31 mouse cellular contexts compared by ENCODE assay signal in genomic region chr11:107531445-107531844, GRCm38 (mm10). TPM values are rescaled to one million over a fixed set of nuclear protein-coding genes. Genes with fewer than 3 reads are reported as not detected.
A peak's percentile ranks its signal among the peaks of the same experiment; 100 is the strongest.
DNase-seq lines count a peak whose midpoint lies in the region; ATAC-seq and TF ChIP-seq lines count a peak whose summit lies in the region.
"Had no signal": no experiment of that assay in that cellular context is flagged by ENCODE, and none has a peak within 500 bp of the region (broad histone marks: within the 10 kb centered on the region; RNA-seq: fewer than 3 reads in every experiment).

No protein-coding gene starts in this region.

- H3K9me3 ChIP-seq in ES-Bruce4 (replicated peaks; ENCODE audit: control insufficient read depth, insufficient read depth, low read length, poor library complexity, severe bottlenecking) (no peaks in the 10 kb centered on the region), ES-E14 (ENCODE audit: control insufficient read depth, insufficient read depth, low read depth, low read length) (no peaks in the 10 kb centered on the region)
- H3K9me3 ChIP-seq in liver, embryonic 14.5 days (ENCODE audit: control insufficient read depth, low read length), result no peaks in the 10 kb centered on the region
- H3K9me3 ChIP-seq: heart, embryonic 13.5 days; hindbrain, embryonic 10.5 days; hindbrain, embryonic 15.5 days had no signal

- 32% methylated on average over 4 of the region's 4 CpGs for WGBS in liver, embryonic 14.5 days (ENCODE audit: insufficient replicate concordance)

- H3K4me3 ChIP-seq in ES-Bruce4 (ENCODE audit: low read depth, low read length) (no peak overlapping the region), ES-E14 (ENCODE audit: insufficient read depth in 1 of 2, low read depth in 1 of 2, low read length in 2 of 2, poor library complexity in 1 of 2, severe bottlenecking in 1 of 2) (no peak overlapping the region)
- H3K4me3 ChIP-seq in liver, embryonic 14.5 days (ENCODE audit: insufficient read depth in 1 of 2, low read depth in 2 of 2, low read length in 2 of 2), result no peak overlapping the region
- H3K4me3 ChIP-seq: erythroblast, embryonic 14.5 days; heart, embryonic 13.5 days; hindbrain, embryonic 10.5 days; hindbrain, embryonic 15.5 days; layer of hippocampus, adult 2 months; left cerebral cortex, adult 2 months; limb, embryonic 12.5 days had no signal

- peak; percentile 73; the same call in 1 of the 2 replicates for TF ChIP-seq EP300 in ES-Bruce4 (IDR thresholded peaks at IDR 0.05; ENCODE audit: insufficient read depth, low read depth, low read length)
- no peak for TF ChIP-seq EP300 in liver, embryonic 14.5 days (IDR thresholded peaks at IDR 0.05; ENCODE audit: low read depth)

- TF ChIP-seq CTCF in ES-Bruce4 (IDR thresholded peaks at IDR 0.05; ENCODE audit: low read depth, low read length), result no peak
- TF ChIP-seq CTCF in liver, embryonic 14.5 days (IDR thresholded peaks at IDR 0.05; ENCODE audit: low read depth), result no peak

- H3K27me3 ChIP-seq in ES-Bruce4 (ENCODE audit: control insufficient read depth, insufficient read depth, low read length, poor library complexity, severe bottlenecking), result no peaks in the 10 kb centered on the region
- no peaks in the 10 kb centered on the region for H3K27me3 ChIP-seq in liver, embryonic 14.5 days (ENCODE audit: control insufficient read depth, insufficient read depth, low read length)
- H3K27me3 ChIP-seq: heart, embryonic 13.5 days; hindbrain, embryonic 15.5 days; limb, embryonic 12.5 days had no signal

- peak; percentile 70; the same call in 1 of the 2 replicates for ATAC-seq in liver, embryonic 14.5 days (ENCODE audit: insufficient read depth)
- ATAC-seq: forebrain, postnatal 0 days; inflammation-experienced regulatory T-cells, adult 6 months; lung, postnatal 0 days had no signal

- H3K36me3 ChIP-seq in ES-Bruce4 (ENCODE audit: control insufficient read depth, insufficient read depth, low read length, poor library complexity, severe bottlenecking), result no peaks in the 10 kb centered on the region
- H3K36me3 ChIP-seq in ES-E14 (ENCODE audit: control insufficient read depth, insufficient read depth, low read length, poor library complexity, severe bottlenecking), result no peaks in the 10 kb centered on the region
- H3K36me3 ChIP-seq in liver, embryonic 14.5 days (replicated peaks; ENCODE audit: control insufficient read depth, insufficient read depth, low read depth), result no peaks in the 10 kb centered on the region
- H3K36me3 ChIP-seq: heart, embryonic 13.5 days; hindbrain, embryonic 10.5 days; hindbrain, embryonic 15.5 days; limb, embryonic 12.5 days had no signal

- H3K4me1 ChIP-seq in ES-Bruce4 (ENCODE audit: control insufficient read depth, insufficient read depth, low read length), result peaks cover 5% of the 10 kb centered on the region
- peaks cover 10 to 29% of the 10 kb centered on the region in 2 experiments for H3K4me1 ChIP-seq in ES-E14 (ENCODE audit: control insufficient read depth in 2 of 2, insufficient read depth in 2 of 2, low read length in 2 of 2, poor library complexity in 1 of 2)
- peaks cover 2 to 11% of the 10 kb centered on the region in 2 experiments; a peak in 2 of 4 replicates for H3K4me1 ChIP-seq in liver, embryonic 14.5 days (replicated peaks; ENCODE audit: control insufficient read depth in 2 of 2, insufficient read depth in 2 of 2, low read length in 1 of 2)
- H3K4me1 ChIP-seq: hindbrain, embryonic 15.5 days; limb, embryonic 12.5 days had no signal

- no peak for TF ChIP-seq POLR2A in ES-Bruce4 (IDR thresholded peaks at IDR 0.05; ENCODE audit: insufficient read depth, low read length)

- DNase-seq in ES-E14 (ENCODE audit: low read depth, low spot score) (no peak), adipocyte (ENCODE audit: low spot score) (no peak)
- no peak for DNase-seq in liver, embryonic 14.5 days (ENCODE audit: low read depth in 3 of 3, low spot score in 3 of 3)
- peak; percentile 65 for DNase-seq in testis, postnatal 14 days (ENCODE audit: low spot score)
- no peak for DNase-seq in urinary bladder, postnatal 10 days (ENCODE audit: low spot score)
- DNase-seq: adrenal gland, postnatal 25 days; B cell, adult 2 months; cerebellum, adult 11-12 months; cerebellum, postnatal 10 days; forebrain, postnatal 0 days; gastrocnemius, postnatal 10 days; heart, postnatal 10 days; kidney, adult 2 months; kidney, postnatal 36 days; lung, adult 18-20 months; lung, postnatal 4 days; midbrain, embryonic 14.5 days; retina, postnatal 1 day; right cerebral cortex, postnatal 14 days; thymus, adult 2 months; thymus, postnatal 36 days had no signal

- H3K9ac ChIP-seq in ES-Bruce4 (ENCODE audit: low read depth, poor library complexity, severe bottlenecking) (peak overlapping the region; percentile 75; the same call in 1 of the 2 replicates), ES-E14 (ENCODE audit: insufficient read depth, low read depth, low read length, poor library complexity, severe bottlenecking) (no peak overlapping the region)
- no peak overlapping the region for H3K9ac ChIP-seq in liver, embryonic 14.5 days (replicated peaks)
- H3K9ac ChIP-seq: forebrain, postnatal 0 days; heart, embryonic 13.5 days; hindbrain, embryonic 15.5 days; limb, embryonic 12.5 days had no signal

- peak overlapping the region; percentile 98 for H3K27ac ChIP-seq in ES-Bruce4 (ENCODE audit: insufficient read depth, low read length)
- peak overlapping the region; percentile 89; the same call in 1 of the 2 replicates for H3K27ac ChIP-seq in ES-E14 (ENCODE audit: insufficient read depth, low read depth, low read length, poor library complexity, severe bottlenecking)
- H3K27ac ChIP-seq in liver, embryonic 14.5 days, result no peak overlapping the region
- H3K27ac ChIP-seq: heart, embryonic 13.5 days; hindbrain, embryonic 10.5 days; hindbrain, embryonic 15.5 days; layer of hippocampus, adult 2 months; left cerebral cortex, adult 2 months; limb, embryonic 12.5 days had no signal

- in situ Hi-C loops in ES-E14 (cut with MboI; ENCODE audit: low sequenced_read_pairs in 2 of 2, unreplicated experiment in 2 of 2), result no loop called here

- no peak overlapping the region for H3K4me2 ChIP-seq in liver, embryonic 14.5 days (ENCODE audit: low read depth)
- H3K4me2 ChIP-seq: heart, embryonic 13.5 days; hindbrain, embryonic 15.5 days; limb, embryonic 12.5 days had no signal

TF ChIP-seq in ES-E14, 5 proteins besides CTCF, POLR2A, EP300 and RAD21:
- TF ChIP-seq ZNF384 (IDR thresholded peaks at IDR 0.05; ENCODE audit: low read depth, low read length), result no peak
- TF ChIP-seq MAFK (IDR thresholded peaks at IDR 0.05; ENCODE audit: insufficient read depth, low read depth, low read length), result 0 out of 2 replicates have a peak, but pooled peaks have one; percentile 6
TF ChIP-seq in ES-E14: peak in this region for 1.

RNA-seq across cellular contexts. Expression of gene Helz, which starts 16.3 kb away (rescaled TPM):
- polyA plus RNA-seq in ES-Bruce4 (2011; ENCODE audit: insufficient read depth, insufficient read length, low read depth, missing spikeins), result 75.1 and 75.2 TPM in 2 replicates
- total RNA-seq in ES-E14 (2012; rRNA removed), result 40.1 and 43.5 TPM in 2 replicates
- polyA plus RNA-seq in liver, embryonic 14.5 days (2012; rRNA removed), result 3.0 TPM in 2 replicates
- 5.6 and 6.0 TPM in 2 replicates for polyA plus RNA-seq in liver, embryonic 14.5 days (2014; fragmentation: Nextera tagmentation; extraction: Ambion mirVana)

RNA-seq across cellular contexts. Expression of gene Psmd12, which starts 52.2 kb away (rescaled TPM):
- polyA plus RNA-seq in ES-Bruce4 (2011; ENCODE audit: insufficient read depth, insufficient read length, low read depth, missing spikeins), result 155 and 167 TPM in 2 replicates
- 72.7 and 140 TPM in 2 replicates for total RNA-seq in ES-E14 (2012; rRNA removed)
- 22.3 and 45.6 TPM in 2 replicates for polyA plus RNA-seq in liver, embryonic 14.5 days (2012; rRNA removed)
- polyA plus RNA-seq in liver, embryonic 14.5 days (2014; fragmentation: Nextera tagmentation; extraction: Ambion mirVana), result 103 and 105 TPM in 2 replicates

Comparison
In these comparisons a context has a peak if more than half of its experiments do, and no peak if none do; other contexts are left out.
1. RNA of gene Helz, which starts 16.3 kb away (polyA plus RNA-seq): 75.1 to 75.2 TPM in ES-Bruce4; 3.0 to 6.0 TPM in liver, embryonic 14.5 days; every median in the first group is over 10 times any median in the second.